Mouse (Mus musculus) forebrain, embryonic 15.5 days (tissue): ENCODE results near the gene Pi4k2a. TPM values are rescaled to one million over a fixed set of nuclear protein-coding genes. Genes with fewer than 3 reads are reported as not detected.
"Not testable (repeated sequence)": the region's sequence is repeated elsewhere in the genome, so short reads cannot be mapped to it uniquely, and the experiment has no call there.

ENCODE experiments used
- ATAC-seq: fragments of 200-750 bp; cut with Nextera tagmentation; replicated peaks from 2 replicates; pipeline ENCODE4 v1.8.0; 2017; ENCODE audit warnings: mild to moderate bottlenecking, moderate TSS enrichment, moderate library complexity
- H3K27ac ChIP-seq: fragments of 300-500 bp; sonication (generic); replicated peaks from 2 replicates; pipeline ENCODE4 v1.5.1; 2015; ENCODE audit warnings: mild to moderate bottlenecking, inconsistent platforms
- H3K27me3 ChIP-seq: fragments of 300-500 bp; sonication (generic); 2 replicates; pipeline ENCODE4 v1.6.1; 2015; ENCODE audit warnings: inconsistent platforms
- H3K36me3 ChIP-seq: fragments of 300-500 bp; sonication (generic); 2 replicates; pipeline ENCODE4 v1.6.1; 2015; ENCODE audit warnings: mild to moderate bottlenecking, inconsistent platforms
- H3K4me1 ChIP-seq: fragments of 300-500 bp; sonication (generic); 2 replicates; pipeline ENCODE4 v1.6.1; 2015; ENCODE audit warnings: inconsistent platforms
- H3K4me2 ChIP-seq: fragments of 300-500 bp; sonication (generic); replicated peaks from 2 replicates; pipeline ENCODE4 v1.6.1; 2015; ENCODE audit warnings: mild to moderate bottlenecking, inconsistent platforms
- H3K4me3 ChIP-seq: fragments of 300-500 bp; sonication (generic); 2 replicates; pipeline ENCODE4 v1.5.1; 2015; ENCODE audit warnings: mild to moderate bottlenecking, inconsistent platforms
- H3K9ac ChIP-seq: fragments of 300-500 bp; sonication (generic); replicated peaks from 2 replicates; pipeline ENCODE4 v1.6.1; 2015; ENCODE audit warnings: mild to moderate bottlenecking, inconsistent platforms
- H3K9me3 ChIP-seq: fragments of 300-500 bp; sonication (generic); 2 replicates; pipeline ENCODE4 v1.6.1; 2016; ENCODE audit warnings: inconsistent platforms
- WGBS: fragments of 180-500 bp; shearing (Covaris S2); methylation state at CpG from one replicate; pipeline ENCODE4 v1.1.7; 2015; ENCODE audit warnings: mixed read lengths; 5-methylcytosine and 5-hydroxymethylcytosine counted together
- polyA plus RNA-seq: library from polyadenylated mRNA; unstranded; fragments of >200 nt; fragmentation: Nextera tagmentation; extraction: Ambion mirVana; gene quantifications from 2 replicates; pipeline ENCODE4 v1.2.1, GENCODE M21; 2015

The Pi4k2a gene
- polyA plus RNA-seq, 1 experiment from 2014 or later = 33.6 TPM

DNA sequence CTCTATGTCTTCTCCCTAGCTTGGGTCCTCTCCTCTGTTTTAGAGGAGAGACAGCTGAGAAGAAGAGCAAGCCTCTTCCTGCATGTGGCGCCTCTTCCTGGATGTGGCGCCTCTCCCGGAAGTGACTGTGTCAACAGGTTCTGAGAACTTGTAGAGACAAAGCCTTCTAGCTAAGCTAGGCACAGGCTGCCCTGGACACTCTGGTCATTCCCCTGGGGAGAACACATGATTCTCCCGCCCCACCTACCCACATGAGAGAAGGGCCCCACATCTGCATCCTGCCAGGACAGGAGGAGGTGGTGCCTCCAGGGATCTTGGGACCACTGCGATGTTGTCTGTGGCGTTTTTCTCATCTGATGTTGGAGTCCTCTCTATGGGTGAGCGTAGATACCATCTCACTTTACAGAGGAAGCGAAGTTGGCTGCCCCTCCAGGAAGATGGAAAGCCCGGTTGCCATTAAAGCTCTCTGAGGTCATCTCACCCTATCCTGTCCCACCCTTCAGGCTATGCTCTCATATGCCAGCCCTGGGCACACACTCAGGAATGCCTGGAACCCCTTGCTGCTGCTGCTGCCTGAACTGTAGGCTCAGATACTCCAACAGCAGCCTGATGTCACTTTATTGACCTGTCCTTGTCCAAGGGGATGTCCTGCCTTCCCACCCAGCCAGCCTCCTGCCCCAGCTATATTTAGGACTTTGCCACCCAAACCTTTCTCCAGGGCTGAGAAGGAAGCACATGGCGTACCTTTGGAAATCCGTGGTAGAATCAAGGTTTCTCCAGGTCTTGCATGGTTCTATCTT is 21.6 kb upstream of the Pi4k2a start:
- no peak overlapping the region for H3K4me2 ChIP-seq
- no peak overlapping the region for H3K9ac ChIP-seq
- H3K36me3 ChIP-seq = peaks cover 9% of the 10 kb centered on the region; the same call in 1 of the 2 replicates
- H3K9me3 ChIP-seq = no peaks in the 10 kb centered on the region
- H3K4me1 ChIP-seq = no peaks in the 10 kb centered on the region
- no peak overlapping the region for H3K27ac ChIP-seq
- H3K27me3 ChIP-seq = no peaks in the 10 kb centered on the region
- no peak for ATAC-seq
- no peak overlapping the region for H3K4me3 ChIP-seq
- WGBS = 88% methylated on average over 11 of the region's 11 CpGs

DNA sequence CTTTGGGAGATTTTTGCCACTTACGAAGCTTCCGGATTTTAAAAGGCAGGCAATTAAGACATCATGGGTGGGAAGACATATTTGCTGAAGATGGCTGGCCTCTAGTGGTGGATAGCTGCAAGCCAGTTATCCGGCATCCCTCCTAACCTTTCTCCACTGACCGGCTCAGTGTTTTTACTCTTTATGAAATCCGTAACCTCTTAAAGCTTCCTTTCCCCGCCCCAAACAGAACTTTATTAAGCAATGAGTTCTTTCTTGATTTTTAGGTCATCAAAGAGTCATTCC is 21.1 kb upstream of the Pi4k2a start:
- Histone ChIP-seq H3K27me3 (no peaks in the 10 kb centered on the region), H3K4me1 (no peaks in the 10 kb centered on the region), H3K27ac (no peak overlapping the region), H3K4me2 (no peak overlapping the region), H3K9ac (no peak overlapping the region), H3K9me3 (no peaks in the 10 kb centered on the region), H3K36me3 (peaks cover 14% of the 10 kb centered on the region; the same call in 1 of the 2 replicates), H3K4me3 (no peak overlapping the region)
- WGBS = 60% methylated on average over 6 of the region's 6 CpGs
- no peak for ATAC-seq

DNA sequence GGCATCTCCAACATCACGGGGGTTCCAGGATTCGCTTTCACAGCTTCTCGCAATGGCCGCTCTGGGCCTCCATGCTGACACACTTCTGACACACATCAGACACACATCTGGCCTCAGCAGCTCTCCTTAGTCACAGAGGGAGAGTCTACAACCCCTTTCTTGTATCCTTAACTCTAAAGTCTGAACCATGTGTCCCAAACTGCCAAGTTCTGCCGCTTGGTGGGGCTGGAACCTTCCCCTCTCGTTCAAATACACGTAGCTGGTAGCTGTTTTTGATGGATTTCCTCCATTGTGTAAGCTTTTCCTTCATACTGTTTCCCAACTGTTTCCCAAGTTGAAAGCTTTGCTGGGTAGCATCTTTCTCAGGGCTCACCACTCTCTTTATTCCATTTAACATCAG is 19.0 kb upstream of the Pi4k2a start:
- no peaks in the 10 kb centered on the region for H3K27me3 ChIP-seq
- no peak overlapping the region for H3K27ac ChIP-seq
- 77% methylated on average over 7 of the region's 7 CpGs for WGBS

DNA sequence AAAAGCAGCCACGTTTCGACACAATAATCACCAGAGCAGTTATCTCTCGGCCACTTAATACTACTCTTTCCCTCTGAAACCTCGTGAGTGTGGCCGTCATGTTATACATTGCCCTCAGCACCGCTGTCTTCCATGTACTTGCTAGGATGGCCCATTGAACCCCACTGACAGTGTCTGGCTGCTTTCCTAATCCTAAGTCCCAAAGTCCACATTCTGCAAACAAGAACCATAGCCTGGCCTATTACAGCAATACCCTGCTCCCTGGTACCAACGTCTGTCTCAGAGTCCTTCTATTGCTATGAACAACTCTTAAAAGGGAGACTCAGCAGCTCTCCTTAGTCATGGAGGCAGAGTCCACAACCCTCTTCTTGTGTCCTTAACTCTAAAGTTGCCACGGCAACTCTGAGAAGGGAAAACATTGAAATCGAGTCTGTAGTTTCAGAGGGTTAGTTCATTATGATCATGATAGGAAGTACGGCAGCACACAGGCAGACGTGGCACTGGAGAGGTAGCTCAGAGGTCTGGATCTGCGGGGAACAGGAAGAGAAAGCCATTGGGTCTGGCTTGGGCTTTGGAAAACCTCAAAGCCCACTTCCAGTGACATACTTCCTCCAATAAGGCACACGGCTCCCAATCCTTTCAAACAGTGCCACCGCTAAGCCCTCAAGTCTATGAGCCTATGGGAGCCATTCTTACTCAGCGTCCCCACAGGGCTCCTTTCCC is 18.2 kb upstream of the Pi4k2a start:
- H3K9ac ChIP-seq = no peak overlapping the region
- H3K4me2 ChIP-seq = no peak overlapping the region
- no peaks in the 10 kb centered on the region for H3K4me1 ChIP-seq
- no peak overlapping the region for H3K4me3 ChIP-seq
- WGBS = 80% methylated on average over 15 of the region's 15 CpGs
- no peaks in the 10 kb centered on the region for H3K27me3 ChIP-seq
- no peak overlapping the region for H3K27ac ChIP-seq
- H3K9me3 ChIP-seq = no peaks in the 10 kb centered on the region
- ATAC-seq = no peak
- peaks cover 37% of the 10 kb centered on the region; the same call in 1 of the 2 replicates for H3K36me3 ChIP-seq

More for the DNA sequence above, 19.0 kb upstream of the Pi4k2a start:
- H3K4me2 ChIP-seq = no peak overlapping the region
- no peak overlapping the region for H3K4me3 ChIP-seq
- H3K36me3 ChIP-seq = peaks cover 34% of the 10 kb centered on the region; the same call in 1 of the 2 replicates
- H3K4me1 ChIP-seq = no peaks in the 10 kb centered on the region
- no peak for ATAC-seq
- no peak overlapping the region for H3K9ac ChIP-seq
- no peaks in the 10 kb centered on the region for H3K9me3 ChIP-seq

DNA sequence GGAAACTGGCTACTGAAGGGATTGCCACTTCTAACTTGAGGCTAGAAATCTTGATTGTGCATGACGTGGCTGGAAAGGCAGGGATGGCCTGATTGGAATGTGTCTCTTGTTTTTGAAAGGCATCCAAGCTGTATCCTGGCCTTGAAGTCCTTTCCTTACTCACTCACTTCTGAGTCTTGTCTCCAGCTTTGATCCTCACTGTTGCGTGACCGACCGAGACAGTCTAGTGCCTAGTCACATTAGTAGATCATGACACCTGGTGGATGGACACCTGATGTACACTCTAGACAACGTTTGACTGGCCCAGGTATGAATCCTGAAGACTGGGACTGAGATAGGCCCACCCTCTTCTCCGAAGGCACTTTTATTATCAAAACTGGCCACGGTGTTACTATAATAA is 17.5 kb upstream of the Pi4k2a start:
- H3K4me3 ChIP-seq = no peak overlapping the region
- H3K27me3 ChIP-seq = no peaks in the 10 kb centered on the region
- H3K9ac ChIP-seq = no peak overlapping the region
- no peaks in the 10 kb centered on the region for H3K9me3 ChIP-seq
- H3K27ac ChIP-seq = no peak overlapping the region
- 84% methylated on average over 7 of the region's 7 CpGs for WGBS
- no peak overlapping the region for H3K4me2 ChIP-seq
- H3K4me1 ChIP-seq = no peaks in the 10 kb centered on the region
- H3K36me3 ChIP-seq = peaks cover 44% of the 10 kb centered on the region
- no peak for ATAC-seq

DNA sequence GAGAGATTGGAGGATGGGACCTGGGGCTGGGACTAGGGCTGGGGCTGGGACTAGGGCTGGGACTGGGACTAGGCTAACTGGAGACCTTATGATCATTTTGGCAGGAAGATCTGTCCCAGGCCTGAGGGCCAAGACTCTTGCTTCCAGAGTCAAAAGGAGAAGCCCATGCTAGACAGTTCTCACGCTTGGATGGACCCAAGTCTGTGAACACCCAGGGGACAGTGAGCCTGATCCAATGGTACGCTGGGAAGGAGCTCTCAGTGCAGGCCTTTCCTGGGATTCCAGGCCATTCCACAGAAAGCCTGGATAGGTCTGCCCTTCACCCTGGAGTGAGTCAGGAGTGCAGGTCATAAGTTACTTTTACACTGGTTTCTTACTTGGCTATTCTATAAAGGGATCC is 15.2 kb upstream of the Pi4k2a start:
- WGBS = 83% methylated on average over 2 of the region's 2 CpGs
- Histone ChIP-seq H3K9ac (no peak overlapping the region), H3K4me2 (no peak overlapping the region), H3K27me3 (no peaks in the 10 kb centered on the region), H3K4me3 (no peak overlapping the region), H3K36me3 (peaks cover 56% of the 10 kb centered on the region), H3K9me3 (no peaks in the 10 kb centered on the region), H3K4me1 (no peaks in the 10 kb centered on the region), H3K27ac (no peak overlapping the region)
- no peak for ATAC-seq

DNA sequence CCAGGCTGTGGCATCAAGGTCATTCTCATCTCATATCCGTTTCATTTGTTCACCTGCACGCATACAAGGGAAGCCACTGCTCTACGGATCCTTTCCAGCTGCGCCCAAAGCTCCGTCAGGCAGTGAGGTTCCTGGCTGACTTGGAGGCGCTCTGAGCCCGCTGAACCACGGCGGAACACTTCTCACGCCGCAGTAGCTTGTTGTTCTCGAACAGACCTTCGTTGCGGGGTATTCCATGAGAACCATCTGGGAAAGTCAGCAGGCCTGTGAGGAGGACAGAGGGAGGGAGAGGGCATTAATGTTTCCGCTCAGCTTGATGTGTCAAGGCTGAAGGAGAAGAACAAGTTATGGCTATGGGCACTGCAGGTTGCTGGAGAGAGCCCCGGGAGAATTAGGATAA is 14.3 kb upstream of the Pi4k2a start:
- Histone ChIP-seq H3K9me3 (no peaks in the 10 kb centered on the region), H3K4me3 (no peak overlapping the region), H3K4me1 (no peaks in the 10 kb centered on the region), H3K9ac (no peak overlapping the region), H3K4me2 (no peak overlapping the region), H3K27me3 (no peaks in the 10 kb centered on the region), H3K36me3 (peaks cover 56% of the 10 kb centered on the region), H3K27ac (no peak overlapping the region)
- no peak for ATAC-seq
- 93% methylated on average over 16 of the region's 16 CpGs for WGBS

DNA sequence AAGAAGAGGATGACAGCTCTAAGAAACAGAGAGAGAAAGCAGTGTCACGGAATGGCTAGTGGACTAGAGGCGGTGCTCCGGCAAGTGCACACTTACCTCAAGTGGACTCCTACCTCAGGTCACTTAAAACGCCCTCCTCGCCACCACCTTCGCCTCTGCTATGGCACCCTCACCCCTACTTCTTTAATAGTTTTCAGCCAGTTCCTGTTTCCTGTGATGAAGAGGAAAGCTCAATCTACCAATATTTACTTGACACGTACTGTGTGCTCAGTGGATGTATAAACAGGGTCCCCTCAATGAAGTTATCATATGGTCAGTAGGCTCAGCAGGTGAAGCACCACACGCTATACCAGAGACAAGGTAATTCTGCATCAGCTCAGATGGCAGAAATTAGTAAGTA is 11.7 kb upstream of the Pi4k2a start:
- no peak overlapping the region for H3K4me2 ChIP-seq
- H3K4me3 ChIP-seq = no peak overlapping the region
- no peaks in the 10 kb centered on the region for H3K9me3 ChIP-seq
- no peaks in the 10 kb centered on the region for H3K4me1 ChIP-seq
- WGBS = over 99% methylated on average over 8 of the region's 8 CpGs
- no peak overlapping the region for H3K27ac ChIP-seq
- no peak overlapping the region for H3K9ac ChIP-seq
- peaks cover 48% of the 10 kb centered on the region for H3K36me3 ChIP-seq
- H3K27me3 ChIP-seq = no peaks in the 10 kb centered on the region
- no peak for ATAC-seq

DNA sequence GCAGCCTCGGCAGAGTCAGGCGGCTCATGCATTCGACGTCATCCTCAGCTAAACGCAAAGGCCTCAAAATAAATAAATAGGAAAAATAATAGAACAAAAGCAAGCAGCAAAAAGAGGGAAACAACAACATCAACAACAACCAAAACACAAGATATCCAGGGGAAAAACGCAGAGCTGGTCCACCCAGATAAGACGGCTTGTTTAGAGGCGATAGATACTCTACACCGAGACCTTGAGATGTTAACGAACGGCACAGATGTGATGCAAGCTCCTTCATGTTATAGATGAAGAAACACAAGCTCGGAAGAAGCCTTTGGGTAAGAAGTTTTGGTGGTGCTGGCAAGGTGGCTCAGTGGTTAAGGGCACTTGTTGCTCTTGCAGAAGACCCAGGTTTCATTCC is 11.3 kb upstream of the Pi4k2a start:
- Histone ChIP-seq H3K4me2 (no peak overlapping the region), H3K9me3 (no peaks in the 10 kb centered on the region), H3K4me3 (no peak overlapping the region), H3K4me1 (no peaks in the 10 kb centered on the region), H3K9ac (no peak overlapping the region), H3K27ac (no peak overlapping the region), H3K36me3 (peaks cover 44% of the 10 kb centered on the region), H3K27me3 (no peaks in the 10 kb centered on the region)
- WGBS = 94% methylated on average over 12 of the region's 12 CpGs
- no peak for ATAC-seq

DNA sequence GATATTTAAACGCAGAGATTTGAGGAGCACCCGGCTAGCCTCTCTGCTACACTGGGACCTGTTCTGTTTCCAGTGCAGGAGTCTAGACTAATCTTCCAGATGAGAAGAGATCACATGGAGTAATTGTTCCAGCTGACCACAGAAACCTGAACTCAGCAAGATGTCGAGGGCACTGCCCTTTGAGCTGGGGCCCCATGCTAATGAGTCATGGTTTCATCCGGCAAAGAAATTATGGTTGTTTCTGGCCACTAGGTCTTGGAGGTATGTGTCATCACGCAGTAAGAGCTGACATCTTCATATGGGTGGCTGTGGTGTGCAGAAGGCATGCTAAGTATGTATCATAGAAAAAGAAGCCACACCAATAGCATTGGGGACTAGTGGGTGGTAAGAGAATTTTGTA is 10.3 kb upstream of the Pi4k2a start:
- no peak overlapping the region for H3K4me3 ChIP-seq
- H3K4me1 ChIP-seq = no peaks in the 10 kb centered on the region
- no peak overlapping the region for H3K27ac ChIP-seq
- no peaks in the 10 kb centered on the region for H3K9me3 ChIP-seq
- H3K27me3 ChIP-seq = no peaks in the 10 kb centered on the region
- no peak overlapping the region for H3K4me2 ChIP-seq
- peaks cover 35% of the 10 kb centered on the region for H3K36me3 ChIP-seq
- H3K9ac ChIP-seq = no peak overlapping the region
- no peak for ATAC-seq
- 84% methylated on average over 5 of the region's 5 CpGs for WGBS

DNA sequence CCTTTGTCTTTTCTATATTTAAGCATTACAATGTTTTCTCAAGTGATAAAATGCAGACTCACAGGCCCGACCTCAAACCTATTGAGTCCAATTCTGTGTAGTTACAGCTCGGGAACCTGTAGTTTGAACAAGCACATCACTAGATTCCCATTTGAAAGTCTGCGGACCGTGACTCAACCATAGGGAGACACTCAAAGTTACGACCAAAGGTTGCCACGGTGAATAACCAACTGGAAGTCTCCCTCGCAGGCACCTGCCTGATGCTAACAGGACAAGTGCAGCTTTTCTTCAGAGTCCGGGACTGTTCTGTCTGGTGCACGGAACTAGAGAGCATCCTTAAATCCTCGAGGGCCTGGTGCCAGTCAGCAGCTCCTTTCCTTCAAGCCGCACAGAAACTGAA is 9.8 kb upstream of the Pi4k2a start:
- 89% methylated on average over 11 of the region's 11 CpGs for WGBS
- Histone ChIP-seq H3K27ac (no peak overlapping the region), H3K36me3 (peaks cover 30% of the 10 kb centered on the region), H3K9me3 (no peaks in the 10 kb centered on the region), H3K4me2 (no peak overlapping the region), H3K4me3 (no peak overlapping the region), H3K4me1 (peaks cover 2% of the 10 kb centered on the region), H3K27me3 (no peaks in the 10 kb centered on the region), H3K9ac (no peak overlapping the region)
- no peak for ATAC-seq

DNA sequence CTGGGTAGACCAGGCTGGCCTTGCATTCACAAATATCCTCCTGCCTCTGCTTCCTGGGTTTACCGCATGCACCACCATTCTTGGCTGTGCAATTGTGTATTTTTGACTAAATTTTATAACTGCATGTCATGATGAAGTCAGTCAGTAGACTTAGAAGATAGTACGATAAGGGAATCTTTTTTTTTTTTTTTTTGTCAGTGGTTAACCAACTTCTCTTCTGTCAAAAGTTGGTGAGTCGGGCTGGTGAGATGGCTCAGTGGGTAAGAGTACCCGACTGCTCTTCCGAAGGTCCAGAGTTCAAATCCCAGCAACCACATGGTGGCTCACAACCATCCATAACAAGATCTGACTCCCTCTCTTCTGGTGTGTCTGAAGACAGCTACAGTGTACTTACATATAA is 8.7 kb upstream of the Pi4k2a start:
- WGBS = 95% methylated on average over 5 of the region's 5 CpGs
- H3K36me3 ChIP-seq = peaks cover 19% of the 10 kb centered on the region
- not testable (repeated sequence) for H3K27ac ChIP-seq, H3K4me3 ChIP-seq, H3K27me3 ChIP-seq, H3K9me3 ChIP-seq, H3K4me1 ChIP-seq, H3K4me2 ChIP-seq, H3K9ac ChIP-seq, ATAC-seq
